Mouse (Mus musculus) heart, postnatal 0 days (tissue): ENCODE results near the gene Glycam1. TPM values are rescaled to one million over a fixed set of nuclear protein-coding genes. Genes with fewer than 3 reads are reported as not detected.

Experiments used
- ATAC-seq: fragments of 200-750 bp; cut with Nextera tagmentation; 2 replicates; pipeline ENCODE4 v1.8.0; 2017; ENCODE audit warnings: low read depth, moderate number of reproducible peaks, moderate library complexity; ENCODE audit not compliant: insufficient read depth
- DNase-seq: peaks from one replicate; pipeline ENCODE4 v3.0.0-alpha.2; 2016; ENCODE audit warnings: low spot score
- H3K27ac ChIP-seq: fragments of 300-500 bp; sonication (generic); 2 replicates; pipeline ENCODE4 v1.5.1; 2014; ENCODE audit warnings: low read depth, mild to moderate bottlenecking
- H3K27me3 ChIP-seq: fragments of 300-500 bp; sonication (generic); 2 replicates; pipeline ENCODE4 v1.6.1; 2014; ENCODE audit warnings: low read length, mixed read lengths; ENCODE audit not compliant: control insufficient read depth, insufficient read depth
- H3K36me3 ChIP-seq: fragments of 300-500 bp; sonication (generic); replicated peaks from 2 replicates; pipeline ENCODE4 v1.6.1; 2014; ENCODE audit warnings: low read length, mixed read lengths; ENCODE audit not compliant: control insufficient read depth, insufficient read depth
- H3K4me1 ChIP-seq: fragments of 300-500 bp; sonication (generic); 2 replicates; pipeline ENCODE4 v1.6.1; 2014; ENCODE audit warnings: antibody characterized with exemption; ENCODE audit not compliant: control insufficient read depth, insufficient read depth
- H3K4me2 ChIP-seq: fragments of 300-500 bp; sonication (generic); 2 replicates; pipeline ENCODE4 v1.6.1; 2014; ENCODE audit warnings: low read depth, mild to moderate bottlenecking, low read length, moderate library complexity
- H3K4me3 ChIP-seq: fragments of 300-500 bp; sonication (generic); 2 replicates; pipeline ENCODE4 v1.5.1; 2014; ENCODE audit warnings: low read depth, low read length
- H3K9ac ChIP-seq: fragments of 300-500 bp; sonication (generic); replicated peaks from 2 replicates; pipeline ENCODE4 v1.6.1; 2014; ENCODE audit warnings: low read depth, low read length, mixed read lengths
- H3K9me3 ChIP-seq: fragments of 300-500 bp; sonication (generic); replicated peaks from 2 replicates; pipeline ENCODE4 v1.6.1; 2016; ENCODE audit warnings: low read length; ENCODE audit not compliant: control insufficient read depth
- CTCF ChIP-seq: IDR thresholded peaks from 2 replicates; pipeline ENCODE4 v1.5.1; 2016; ENCODE audit warnings: antibody characterized with exemption, control low read depth, low read depth
- EP300 ChIP-seq: IDR thresholded peaks from 2 replicates; pipeline ENCODE4 v1.6.1; 2016; ENCODE audit warnings: antibody characterized with exemption, low read depth
- WGBS: fragments of 180-500 bp; shearing (Covaris S2); extraction: QIAGEN DNeasy Blood & Tissue Kit; methylation state at CpG from one replicate; pipeline ENCODE4 v1.1.7; 2014; 5-methylcytosine and 5-hydroxymethylcytosine counted together
- polyA plus RNA-seq: library from polyadenylated mRNA; unstranded; fragments of >200 nt; fragmentation: Nextera tagmentation; extraction: Ambion mirVana; gene quantifications from 2 replicates; pipeline ENCODE4 v1.2.1, GENCODE M21; 2015
- total RNA-seq: library from RNA; depleted of rRNA; stranded (reverse); fragments of >200 nt; gene quantifications from 2 replicates; pipeline ENCODE4 v1.2.3, GENCODE M21; 2014; ENCODE audit warnings: low replicate concordance

Gene Glycam1
- total and polyA plus RNA-seq, 2 experiments from 2014 or later: not detected

DNA sequence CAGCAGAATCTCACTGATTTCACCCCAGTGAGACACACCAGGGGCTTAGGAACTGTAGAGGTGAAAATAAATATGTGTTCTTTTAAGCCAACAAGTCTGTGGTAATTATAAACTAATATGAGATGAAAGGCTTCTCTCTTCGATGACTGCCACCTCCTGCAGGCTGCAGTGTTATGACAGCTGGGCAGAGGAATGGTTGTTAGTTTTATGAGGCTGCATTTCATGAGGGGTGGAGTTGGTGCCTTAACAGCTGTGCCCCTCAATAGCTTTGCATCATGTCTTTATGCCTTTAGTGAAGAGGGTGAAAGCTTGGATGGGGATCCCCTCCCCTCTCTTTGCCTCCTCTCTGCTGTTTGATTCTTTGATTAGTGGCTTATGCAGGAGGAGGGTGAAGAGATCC lies 13.8 kb downstream of the Glycam1 start:
- 27% methylated on average over 1 of the region's 1 CpGs for WGBS
- Histone ChIP-seq H3K4me2 (no peak overlapping the region), H3K4me3 (no peak overlapping the region), H3K36me3 (no peaks in the 10 kb centered on the region), H3K9me3 (no peaks in the 10 kb centered on the region), H3K27ac (no peak overlapping the region), H3K9ac (no peak overlapping the region), H3K27me3 (no peaks in the 10 kb centered on the region), H3K4me1 (no peaks in the 10 kb centered on the region)
- ATAC-seq: no peak
- DNase-seq: no peak
- TF ChIP-seq EP300 (no peak), CTCF (no peak)

DNA sequence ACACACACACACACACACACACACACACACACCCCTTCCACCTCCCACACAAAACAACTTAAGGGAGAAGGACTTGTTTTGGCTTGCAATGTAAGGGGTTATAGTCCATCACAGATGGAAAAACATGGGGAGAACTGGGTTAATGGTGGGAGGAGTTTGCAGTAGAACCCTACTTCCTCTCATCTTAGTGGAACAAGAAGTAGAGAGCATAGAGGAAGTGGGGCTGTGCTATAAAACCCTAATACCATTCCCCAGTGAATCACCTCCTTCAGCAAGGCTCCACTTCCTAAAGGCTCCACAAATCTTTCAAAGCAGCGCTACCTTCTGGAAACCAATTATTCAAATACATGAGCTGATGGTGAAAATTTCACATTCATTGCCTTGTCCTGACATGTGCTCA lies 15.4 kb downstream of the Glycam1 start:
- no peak for DNase-seq
- H3K27me3 ChIP-seq: no peaks in the 10 kb centered on the region
- H3K9me3 ChIP-seq: no peaks in the 10 kb centered on the region
- no peak for ATAC-seq
- H3K27ac ChIP-seq: no peak overlapping the region
- no peak for TF ChIP-seq EP300
- TF ChIP-seq CTCF: no peak
- no peaks in the 10 kb centered on the region for H3K36me3 ChIP-seq
- 84% methylated on average over 1 of the region's 1 CpGs for WGBS
- H3K9ac ChIP-seq: no peak overlapping the region
- H3K4me3 ChIP-seq: no peak overlapping the region
- H3K4me2 ChIP-seq: no peak overlapping the region
- no peaks in the 10 kb centered on the region for H3K4me1 ChIP-seq

DNA sequence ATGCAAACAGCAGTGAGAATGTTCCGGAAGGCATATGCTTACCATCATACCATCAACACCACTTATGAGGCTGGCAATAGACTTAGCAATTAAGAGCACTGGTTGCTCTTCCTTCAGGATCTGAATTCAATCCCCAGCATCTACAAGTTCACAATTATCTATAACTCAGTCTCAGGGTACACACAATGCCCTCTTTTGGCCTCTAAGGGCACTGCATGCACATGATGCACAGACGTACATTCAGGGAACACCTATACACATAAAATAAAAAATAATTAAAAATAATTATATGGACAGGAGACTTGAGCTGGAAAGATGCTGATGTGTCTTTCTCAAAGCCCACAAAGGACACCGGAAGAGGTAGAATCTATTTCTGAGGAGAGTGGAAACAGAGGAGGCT lies 16.9 kb downstream of the Glycam1 start:
- TF ChIP-seq CTCF: no peak
- no peak for TF ChIP-seq EP300
- Histone ChIP-seq H3K27me3 (no peaks in the 10 kb centered on the region), H3K36me3 (no peaks in the 10 kb centered on the region), H3K9ac (no peak overlapping the region), H3K4me2 (no peak overlapping the region), H3K27ac (no peak overlapping the region), H3K4me3 (no peak overlapping the region), H3K4me1 (no peaks in the 10 kb centered on the region), H3K9me3 (no peaks in the 10 kb centered on the region)
- DNase-seq (no peak), ATAC-seq (no peak)
- WGBS: 78% methylated on average over 3 of the region's 3 CpGs

DNA sequence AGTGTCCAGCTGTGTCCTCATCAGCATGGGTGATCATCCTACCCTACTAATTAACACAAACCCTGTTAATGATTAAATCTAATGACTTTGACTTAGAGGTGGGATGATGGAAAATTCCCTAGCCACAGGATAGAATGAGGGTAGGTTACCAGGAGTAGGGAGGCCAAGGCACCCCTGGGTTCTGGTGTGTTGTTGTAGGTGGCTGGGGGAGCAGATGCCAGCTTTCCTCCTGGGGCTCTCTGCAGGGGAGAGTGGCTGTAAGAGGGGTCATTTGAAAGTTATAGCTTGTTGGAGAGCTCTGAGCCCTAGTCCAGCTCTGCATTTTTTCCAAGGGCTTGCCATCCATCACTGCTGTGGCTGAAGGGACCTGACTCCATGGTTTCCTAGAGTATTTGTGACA lies 22.4 kb downstream of the Glycam1 start:
- H3K27ac ChIP-seq: no peak overlapping the region
- peaks cover 2% of the 10 kb centered on the region; the same call in 1 of the 2 replicates for H3K4me1 ChIP-seq
- no peak overlapping the region for H3K4me2 ChIP-seq
- no peaks in the 10 kb centered on the region for H3K9me3 ChIP-seq
- peaks cover 5% of the 10 kb centered on the region; the same call in 1 of the 2 replicates for H3K27me3 ChIP-seq
- no peak for ATAC-seq
- DNase-seq: no peak
- TF ChIP-seq EP300 (no peak), CTCF (no peak)
- no peaks in the 10 kb centered on the region for H3K36me3 ChIP-seq
- no peak overlapping the region for H3K9ac ChIP-seq
- H3K4me3 ChIP-seq: no peak overlapping the region

DNA sequence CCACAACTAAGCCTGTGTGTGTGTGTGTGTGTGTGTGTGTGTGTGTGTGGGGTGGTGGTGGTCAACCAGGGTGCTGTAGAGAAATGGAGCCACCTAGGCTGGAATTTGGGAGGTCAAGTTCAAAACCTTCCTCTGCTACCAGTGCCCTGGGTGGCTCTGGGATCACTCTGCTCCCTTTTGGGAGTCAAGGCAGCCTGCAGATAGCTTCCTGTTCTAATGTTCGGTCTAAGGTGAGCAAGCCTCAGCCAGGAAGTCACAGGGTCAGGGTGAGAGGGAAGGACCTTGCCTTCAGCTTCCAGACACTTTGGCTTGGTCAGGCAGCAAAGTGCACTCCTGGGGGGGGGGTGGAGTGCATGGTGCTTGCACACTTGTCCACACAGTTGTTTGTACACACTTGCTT lies 24.2 kb downstream of the Glycam1 start:
- Histone ChIP-seq H3K27me3 (peaks cover 6% of the 10 kb centered on the region; the same call in 1 of the 2 replicates), H3K36me3 (no peaks in the 10 kb centered on the region), H3K4me2 (no peak overlapping the region), H3K4me1 (peaks cover 4% of the 10 kb centered on the region), H3K27ac (no peak overlapping the region), H3K9ac (no peak overlapping the region), H3K9me3 (no peaks in the 10 kb centered on the region), H3K4me3 (no peak overlapping the region)
- 45% methylated on average over 1 of the region's 1 CpGs for WGBS
- TF ChIP-seq EP300: no peak
- TF ChIP-seq CTCF: no peak
- DNase-seq (no peak), ATAC-seq (no peak)

DNA sequence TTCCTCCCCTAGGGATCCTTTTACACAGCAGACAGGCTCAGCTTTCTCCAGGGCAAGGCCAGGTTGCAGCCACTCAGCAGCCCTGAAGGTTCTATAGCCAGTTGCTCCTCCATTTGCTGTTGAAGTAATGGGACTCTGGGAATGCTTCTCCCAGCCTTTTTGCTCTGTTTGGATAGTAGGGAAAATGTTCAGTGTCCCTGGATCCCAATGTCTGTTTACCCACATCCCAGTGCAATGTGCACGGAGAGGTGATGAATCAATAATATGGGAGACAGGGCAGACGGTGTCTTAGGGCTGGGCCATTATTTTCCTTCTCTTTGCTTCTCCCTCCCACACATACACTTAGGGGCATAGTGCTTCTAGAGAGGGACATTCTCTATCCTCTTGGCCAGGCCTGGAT lies 25.6 kb downstream of the Glycam1 start:
- no peak overlapping the region for H3K9ac ChIP-seq
- H3K36me3 ChIP-seq: no peaks in the 10 kb centered on the region
- DNase-seq: no peak
- no peak overlapping the region for H3K4me3 ChIP-seq
- 80% methylated on average over 2 of the region's 2 CpGs for WGBS
- H3K27me3 ChIP-seq: peaks cover 6% of the 10 kb centered on the region; the same call in 1 of the 2 replicates
- H3K4me2 ChIP-seq: no peak overlapping the region
- H3K27ac ChIP-seq: no peak overlapping the region
- no peak for ATAC-seq
- H3K9me3 ChIP-seq: no peaks in the 10 kb centered on the region
- peaks cover 4% of the 10 kb centered on the region for H3K4me1 ChIP-seq
- TF ChIP-seq CTCF (no peak), EP300 (no peak)
